ENCODE assay signal across 12 mouse cellular contexts in the genomic region with DNA sequence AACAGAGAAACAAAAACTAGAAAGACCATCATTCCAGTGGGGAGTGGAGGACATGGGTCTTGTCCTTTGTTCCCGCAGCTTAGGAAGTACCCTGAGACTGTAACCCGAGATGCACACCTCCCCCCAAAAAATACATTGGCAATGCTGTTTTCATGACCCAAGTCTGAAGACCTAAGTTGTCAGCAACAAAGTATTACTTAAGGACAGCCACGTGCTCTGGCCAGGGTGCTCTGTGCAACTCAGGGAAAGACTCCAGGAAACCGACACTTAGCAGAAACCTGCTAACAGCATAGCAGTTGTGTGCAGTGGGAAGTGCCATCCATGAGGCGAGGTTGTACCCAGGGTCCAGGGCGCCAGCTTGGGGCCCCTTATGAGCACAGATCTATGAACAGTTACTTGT. TPM values are rescaled to one million over a fixed set of nuclear protein-coding genes. Genes with fewer than 3 reads are reported as not detected.
DNase-seq lines count a peak whose midpoint lies in the region; ATAC-seq and TF ChIP-seq lines count a peak whose summit lies in the region.
"Had no signal": no experiment of that assay in that cellular context is flagged by ENCODE, and none has a peak within 500 bp of the region (broad histone marks: within the 10 kb centered on the region; RNA-seq: fewer than 3 reads in every experiment).

No protein-coding gene starts in this region.

- H3K27me3 ChIP-seq in heart, embryonic 13.5 days (replicated peaks): peaks cover 3% of the 10 kb centered on the region; the same call in 1 of the 2 replicates
- H3K27me3 ChIP-seq in heart, embryonic 15.5 days: no peaks in the 10 kb centered on the region
- no peaks in the 10 kb centered on the region for H3K27me3 ChIP-seq in myocyte (ENCODE audit: control insufficient read depth, insufficient read depth, insufficient read length)
- H3K27me3 ChIP-seq: neural tube, embryonic 13.5 days had no signal

- no peak overlapping the region for H3K4me2 ChIP-seq in heart, embryonic 13.5 days
- H3K4me2 ChIP-seq in heart, embryonic 15.5 days: peak overlapping the region; percentile 41
- H3K4me2 ChIP-seq in myocyte (ENCODE audit: low read depth): peak overlapping the region; percentile 65
- H3K4me2 ChIP-seq: liver, embryonic 11.5 days; neural tube, embryonic 13.5 days had no signal

- no peak overlapping the region for H3K4me3 ChIP-seq in heart, embryonic 13.5 days
- no peak overlapping the region for H3K4me3 ChIP-seq in heart, embryonic 15.5 days
- H3K4me3 ChIP-seq in myocyte: no peak overlapping the region
- H3K4me3 ChIP-seq: neural tube, embryonic 13.5 days had no signal

- no peak overlapping the region for H3ac ChIP-seq in myocyte (ENCODE audit: control insufficient read depth, insufficient read length)

- peaks cover 6% of the 10 kb centered on the region; the same call in 1 of the 2 replicates for H3K9me3 ChIP-seq in heart, embryonic 13.5 days
- H3K9me3 ChIP-seq in heart, embryonic 15.5 days (replicated peaks): no peaks in the 10 kb centered on the region
- H3K9me3 ChIP-seq: G1E had no signal

- no peak overlapping the region for H3K27ac ChIP-seq in heart, embryonic 13.5 days (replicated peaks)
- peak overlapping the region; percentile 78 for H3K27ac ChIP-seq in heart, embryonic 15.5 days
- H3K27ac ChIP-seq: neural tube, embryonic 13.5 days had no signal

- TF ChIP-seq POLR2A in myocyte (IDR thresholded peaks at IDR 0.05; ENCODE audit: insufficient read length, low read depth): no peak

- no peaks in the 10 kb centered on the region for H3K36me3 ChIP-seq in heart, embryonic 13.5 days
- no peaks in the 10 kb centered on the region for H3K36me3 ChIP-seq in heart, embryonic 15.5 days
- H3K36me3 ChIP-seq in myocyte (ENCODE audit: control insufficient read depth, insufficient read depth): no peaks in the 10 kb centered on the region
- H3K36me3 ChIP-seq: G1E; neural tube, embryonic 13.5 days had no signal

- H3K79me2 ChIP-seq in myocyte (ENCODE audit: control insufficient read depth, insufficient read depth): no peaks in the 10 kb centered on the region

- WGBS in heart, embryonic 13.5 days: 48% methylated on average over 6 of the region's 6 CpGs
- WGBS in heart, embryonic 15.5 days: 50% methylated on average over 6 of the region's 6 CpGs

- peaks cover 32% of the 10 kb centered on the region for H3K4me1 ChIP-seq in heart, embryonic 13.5 days
- peaks cover 33% of the 10 kb centered on the region for H3K4me1 ChIP-seq in heart, embryonic 15.5 days (replicated peaks)
- H3K4me1 ChIP-seq: neural tube, embryonic 13.5 days had no signal

- ATAC-seq in heart, embryonic 13.5 days (ENCODE audit: extremely low read depth, insufficient number of reproducible peaks, low FRiP score, low TSS enrichment): no peak
- ATAC-seq in heart, embryonic 15.5 days (replicated peaks; ENCODE audit: insufficient number of reproducible peaks, insufficient read depth, low FRiP score, low read depth): no peak

- DNase-seq in heart, postnatal 4 days: no peak
- peak; percentile 12 for DNase-seq in lung, postnatal 36 days
- no peak for DNase-seq in lung, postnatal 10 days
- no peak for DNase-seq in c-Kit-positive CD71-positive TER-119-positive erythroid progenitor cells, embryonic 14.5 days (ENCODE audit: low spot score)
- DNase-seq in urinary bladder, postnatal 36 days (ENCODE audit: low spot score in 2 of 2): no peak
- DNase-seq: cerebellum, adult 9-11 months had no signal

- peak overlapping the region; percentile 54; the same call in 1 of the 2 replicates for H3K9ac ChIP-seq in heart, embryonic 13.5 days
- H3K9ac ChIP-seq in heart, embryonic 15.5 days: no peak overlapping the region
- H3K9ac ChIP-seq: neural tube, embryonic 13.5 days had no signal

TF ChIP-seq in myocyte, 11 proteins besides CTCF, POLR2A, EP300 and RAD21:
- TF ChIP-seq USF1 (IDR thresholded peaks at IDR 0.05; ENCODE audit: low read depth) (no peak), E2F4 (IDR thresholded peaks at IDR 0.05; ENCODE audit: insufficient read depth) (no peak), CEBPB (IDR thresholded peaks at IDR 0.05; ENCODE audit: insufficient read depth, poor library complexity, severe bottlenecking) (no peak), SRF (IDR thresholded peaks at IDR 0.05; ENCODE audit: control insufficient read depth, insufficient read length, low read depth) (no peak), MYOG (IDR thresholded peaks at IDR 0.05; ENCODE audit: control insufficient read depth in 1 of 3, insufficient read depth in 1 of 3, insufficient read length in 2 of 3, low read depth in 2 of 3) (no peak), TCF3 (IDR thresholded peaks at IDR 0.05; ENCODE audit: insufficient read length, low read depth) (no peak), TCF12 (IDR thresholded peaks at IDR 0.05; ENCODE audit: insufficient read depth, poor library complexity, severe bottlenecking) (no peak), POLR2AphosphoS2 (IDR thresholded peaks at IDR 0.05; ENCODE audit: insufficient read length, low read depth) (no peak), MYOD1 (IDR thresholded peaks at IDR 0.05; ENCODE audit: control insufficient read depth in 1 of 3, insufficient read length in 2 of 3, low read depth in 2 of 3) (no peak), MAX (IDR thresholded peaks at IDR 0.05; ENCODE audit: low read depth) (no peak), REST (IDR thresholded peaks at IDR 0.05; ENCODE audit: insufficient read depth, insufficient read length) (no peak)
TF ChIP-seq in myocyte: peak in this region for 0.

RNA-seq across cellular contexts. Expression of a gene that starts 22.2 kb away (rescaled TPM):
- 10.7 and 12.1 TPM in 2 replicates for polyA plus RNA-seq in heart, embryonic 13.5 days (2015; fragmentation: Nextera tagmentation; extraction: Ambion mirVana)
- 10 to 100 TPM; 20.9 to 23.3 TPM for total RNA-seq in heart, postnatal 4 days (2021)
- polyA plus RNA-seq in heart, embryonic 15.5 days (2015; fragmentation: Nextera tagmentation; extraction: Ambion mirVana): 14.0 and 14.8 TPM in 2 replicates
- polyA plus RNA-seq in myocyte (2012; fragmentation: generic; extraction: Trizol): 4.5 TPM
- polyA plus RNA-seq: G1E had no signal
